Mouse (Mus musculus) testis, adult 2 months (tissue): ENCODE measurements around the gene Gm8246. TPM values are rescaled to one million over a fixed set of nuclear protein-coding genes. Genes with fewer than 3 reads are reported as not detected.
"Not testable (repeated sequence)": the region's sequence is repeated elsewhere in the genome, so short reads cannot be mapped to it uniquely, and the experiment has no call there.

Source experiments
- H3K27ac ChIP-seq: fragments of 200-500 bp; 2 replicates; pipeline ENCODE4 v1.5.1; 2012; ENCODE audit warnings: low read depth, low read length; ENCODE audit not compliant: control insufficient read depth, insufficient read depth
- H3K27me3 ChIP-seq: fragments of 200-500 bp; 2 replicates; pipeline ENCODE4 v1.6.1; 2012; ENCODE audit warnings: mild to moderate bottlenecking, low read length, moderate library complexity; ENCODE audit not compliant: control insufficient read depth, insufficient read depth
- H3K36me3 ChIP-seq: fragments of 200-500 bp; 2 replicates; pipeline ENCODE4 v1.6.1; 2012; ENCODE audit warnings: mild to moderate bottlenecking, low read length; ENCODE audit not compliant: control insufficient read depth, insufficient read depth
- H3K4me1 ChIP-seq: fragments of 200-500 bp; 2 replicates; pipeline ENCODE4 v1.6.1; 2012; ENCODE audit warnings: low read length; ENCODE audit not compliant: control insufficient read depth, insufficient read depth
- H3K4me3 ChIP-seq: fragments of 200-500 bp; 2 replicates; pipeline ENCODE4 v1.5.1; 2012; ENCODE audit warnings: low read depth, mild to moderate bottlenecking, low read length, moderate library complexity, mixed read lengths; ENCODE audit not compliant: control insufficient read depth
- polyA plus RNA-seq: library from polyadenylated mRNA; depleted of rRNA; stranded (reverse); fragments of >200 nt; gene quantifications from 2 replicates; pipeline ENCODE4 v1.2.3, GENCODE M21; 2012; rRNA removed

Gene Gm8246
- polyA plus RNA-seq: 0.31 and 0.65 TPM in 2 replicates

GRCm38 (mm10) chr14:5477730-5478129, at the start of gene Gm8246:
TSS of gene Gm8246 (minus strand) at chr14:5477830.
- H3K27me3 ChIP-seq, H3K27ac ChIP-seq, H3K4me3 ChIP-seq, H3K4me1 ChIP-seq, H3K36me3 ChIP-seq: not testable (repeated sequence)

GRCm38 (mm10) chr14:5501374-5501773, 23.7 kb upstream of the Gm8246 start, which contains the start of gene Gm3488:
TSS of gene Gm3488 (plus strand) at chr14:5501674.
- H3K36me3 ChIP-seq, H3K27me3 ChIP-seq: not testable (repeated sequence)

GRCm38 (mm10) chr14:5483907-5484306, 6.3 kb upstream of the Gm8246 start, which contains the start of gene Gm3187:
TSS of gene Gm3187 (plus strand) at chr14:5484207.
- not testable (repeated sequence) for H3K27me3 ChIP-seq, H3K4me1 ChIP-seq, H3K27ac ChIP-seq, H3K36me3 ChIP-seq, H3K4me3 ChIP-seq

More at GRCm38 (mm10) chr14:5501374-5501773, 23.7 kb upstream of the Gm8246 start, which contains the start of gene Gm3488:
- H3K27ac ChIP-seq, H3K4me1 ChIP-seq, H3K4me3 ChIP-seq: not testable (repeated sequence)

- not testable (repeated sequence) for H3K36me3 ChIP-seq, H3K27me3 ChIP-seq, H3K27ac ChIP-seq, H3K4me1 ChIP-seq, H3K4me3 ChIP-seq
Observed at GRCm38 (mm10) chr14:5460469-5460868, 17.2 kb downstream of the Gm8246 start.

GRCm38 (mm10) chr14:5455367-5455766, 22.3 kb downstream of the Gm8246 start, which contains the start of gene Gm3194:
TSS of gene Gm3194 (minus strand) at chr14:5455467.
- H3K36me3 ChIP-seq, H3K4me1 ChIP-seq, H3K27ac ChIP-seq, H3K27me3 ChIP-seq, H3K4me3 ChIP-seq: not testable (repeated sequence)

Other genes with a start within 250 kb of the Gm8246 start
- 1.6 and 1.9 TPM in 2 replicates for gene Gm3526, start 217.2 kb downstream of the Gm8246 start, polyA plus RNA-seq
- gene Gm3542, start 142.9 kb downstream of the Gm8246 start, polyA plus RNA-seq: 0.94 and 1.3 TPM in 2 replicates
- gene Gm3500, start 88.8 kb downstream of the Gm8246 start, polyA plus RNA-seq: 0.05 and 0.23 TPM in 2 replicates
- 2.2 and 2.4 TPM in 2 replicates for gene Gm3194, start 22.4 kb downstream of the Gm8246 start, polyA plus RNA-seq
- gene Gm3187, start 6.4 kb upstream of the Gm8246 start, polyA plus RNA-seq: not detected in 2 replicates
- 1.1 and 1.3 TPM in 2 replicates for gene Gm3488, start 23.8 kb upstream of the Gm8246 start, polyA plus RNA-seq
- gene Gm3532, start 60.7 kb upstream of the Gm8246 start, polyA plus RNA-seq: 0.23 and 0.26 TPM in 2 replicates
- not detected in 2 replicates for gene Gm8265, start 155.2 kb upstream of the Gm8246 start, polyA plus RNA-seq
- 0.94 and 1.3 TPM in 2 replicates for gene Gm9603, start 209.6 kb upstream of the Gm8246 start, polyA plus RNA-seq